Mouse (Mus musculus) neural tube, embryonic 11.5 days (tissue): ENCODE data around the gene Ppil1. TPM values are rescaled to one million over a fixed set of nuclear protein-coding genes. Genes with fewer than 3 reads are reported as not detected.
"Not testable (repeated sequence)": the region's sequence is repeated elsewhere in the genome, so short reads cannot be mapped to it uniquely, and the experiment has no call there.

Experiments used
- ATAC-seq: fragments of 200-750 bp; cut with Nextera tagmentation; 2 replicates; pipeline ENCODE4 v1.8.0; 2017; ENCODE audit warnings: moderate number of reproducible peaks, mild to moderate bottlenecking, moderate TSS enrichment, moderate library complexity; ENCODE audit not compliant: insufficient read depth, low FRiP score, low TSS enrichment
- DNase-seq: peaks from one replicate; pipeline ENCODE4 v3.0.0-alpha.2; 2015; ENCODE audit warnings: low spot score
- H3K27ac ChIP-seq: fragments of 300-500 bp; sonication (generic); 2 replicates; pipeline ENCODE4 v1.5.1; 2014; ENCODE audit warnings: low read depth, mild to moderate bottlenecking, low read length
- H3K27me3 ChIP-seq: fragments of 300-500 bp; sonication (generic); 2 replicates; pipeline ENCODE4 v1.6.1; 2014; ENCODE audit warnings: mild to moderate bottlenecking, low read length, mixed read lengths; ENCODE audit not compliant: control insufficient read depth, insufficient read depth
- H3K36me3 ChIP-seq: fragments of 300-500 bp; sonication (generic); 2 replicates; pipeline ENCODE4 v1.6.1; 2014; ENCODE audit warnings: mild to moderate bottlenecking, low read length, moderate library complexity, mixed read lengths; ENCODE audit not compliant: control insufficient read depth, insufficient read depth
- H3K4me1 ChIP-seq: fragments of 300-500 bp; sonication (generic); 2 replicates; pipeline ENCODE4 v1.6.1; 2014; ENCODE audit warnings: low read length, mixed read lengths; ENCODE audit not compliant: control insufficient read depth, insufficient read depth
- H3K4me2 ChIP-seq: fragments of 300-500 bp; sonication (generic); 2 replicates; pipeline ENCODE4 v1.6.1; 2014; ENCODE audit warnings: low read depth, mild to moderate bottlenecking, moderate library complexity
- H3K4me3 ChIP-seq: fragments of 300-500 bp; sonication (generic); 2 replicates; pipeline ENCODE4 v1.5.1; 2014; ENCODE audit warnings: low read depth, low read length
- H3K9ac ChIP-seq: fragments of 300-500 bp; sonication (generic); 2 replicates; pipeline ENCODE4 v1.6.1; 2014; ENCODE audit warnings: mild to moderate bottlenecking, low read length
- H3K9me3 ChIP-seq: fragments of 300-500 bp; sonication (generic); 2 replicates; pipeline ENCODE4 v1.6.1; 2016; ENCODE audit warnings: low read length; ENCODE audit not compliant: control insufficient read depth
- WGBS: fragments of 180-500 bp; shearing (Covaris S2); extraction: QIAGEN DNeasy Blood & Tissue Kit; methylation state at CpG from one replicate; pipeline ENCODE4 v1.1.7; 2014; 5-methylcytosine and 5-hydroxymethylcytosine counted together
- polyA plus RNA-seq: library from polyadenylated mRNA; unstranded; fragments of >200 nt; fragmentation: Nextera tagmentation; extraction: Ambion mirVana; gene quantifications from 2 replicates; pipeline ENCODE4 v1.2.1, GENCODE M21; 2014

Gene Ppil1
- polyA plus RNA-seq, 1 experiment from 2014 or later: 165 TPM

DNA sequence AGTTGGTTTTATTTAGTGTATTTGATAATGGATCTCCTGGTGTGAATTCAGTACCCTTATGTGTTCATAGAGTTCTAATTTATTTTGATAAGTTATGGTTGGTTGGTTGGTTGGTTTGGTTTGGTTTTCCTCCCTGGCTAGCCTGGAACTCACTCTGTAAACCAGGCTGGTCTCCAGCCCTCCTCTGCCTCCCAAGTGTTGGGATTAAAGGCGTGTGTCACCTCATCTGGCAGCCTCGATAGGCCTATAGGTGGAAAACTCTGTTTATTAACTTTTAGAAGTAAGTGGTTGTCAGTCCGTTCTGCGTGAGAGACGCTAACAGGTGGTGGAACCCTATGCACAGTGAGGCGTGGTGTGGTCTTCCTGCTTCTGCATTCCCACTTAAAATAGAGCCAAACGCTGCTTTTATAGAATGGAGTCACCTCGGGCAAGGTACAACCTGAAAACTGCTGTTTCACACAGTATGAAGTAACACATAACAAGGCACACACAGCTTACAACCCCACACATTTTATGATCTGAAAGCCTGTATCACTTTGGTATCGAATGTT lies 6.2 kb upstream of the Ppil1 start:
- ATAC-seq (no peak), DNase-seq (no peak)
- peaks cover 3% of the 10 kb centered on the region for H3K4me1 ChIP-seq
- no peak overlapping the region for H3K27ac ChIP-seq
- 90% methylated on average over 9 of the region's 9 CpGs for WGBS
- no peaks in the 10 kb centered on the region for H3K36me3 ChIP-seq
- no peak overlapping the region for H3K4me2 ChIP-seq
- H3K9ac ChIP-seq: no peak overlapping the region
- H3K4me3 ChIP-seq: no peak overlapping the region
- H3K9me3 ChIP-seq: no peaks in the 10 kb centered on the region
- H3K27me3 ChIP-seq: no peaks in the 10 kb centered on the region

GRCm38 (mm10) chr17:29269349-29269706 lies 5.3 kb upstream of the Ppil1 start:
- Histone ChIP-seq H3K4me1 (peaks cover 7% of the 10 kb centered on the region), H3K4me2 (peak overlapping the region; percentile 39), H3K36me3 (no peaks in the 10 kb centered on the region), H3K27me3 (no peaks in the 10 kb centered on the region), H3K9ac (peak overlapping the region; percentile 74), H3K27ac (no peak overlapping the region), H3K9me3 (no peaks in the 10 kb centered on the region), H3K4me3 (peak overlapping the region; percentile 61)
- no peak for ATAC-seq
- DNase-seq: no peak
- 27% methylated on average over 10 of the region's 10 CpGs for WGBS

DNA sequence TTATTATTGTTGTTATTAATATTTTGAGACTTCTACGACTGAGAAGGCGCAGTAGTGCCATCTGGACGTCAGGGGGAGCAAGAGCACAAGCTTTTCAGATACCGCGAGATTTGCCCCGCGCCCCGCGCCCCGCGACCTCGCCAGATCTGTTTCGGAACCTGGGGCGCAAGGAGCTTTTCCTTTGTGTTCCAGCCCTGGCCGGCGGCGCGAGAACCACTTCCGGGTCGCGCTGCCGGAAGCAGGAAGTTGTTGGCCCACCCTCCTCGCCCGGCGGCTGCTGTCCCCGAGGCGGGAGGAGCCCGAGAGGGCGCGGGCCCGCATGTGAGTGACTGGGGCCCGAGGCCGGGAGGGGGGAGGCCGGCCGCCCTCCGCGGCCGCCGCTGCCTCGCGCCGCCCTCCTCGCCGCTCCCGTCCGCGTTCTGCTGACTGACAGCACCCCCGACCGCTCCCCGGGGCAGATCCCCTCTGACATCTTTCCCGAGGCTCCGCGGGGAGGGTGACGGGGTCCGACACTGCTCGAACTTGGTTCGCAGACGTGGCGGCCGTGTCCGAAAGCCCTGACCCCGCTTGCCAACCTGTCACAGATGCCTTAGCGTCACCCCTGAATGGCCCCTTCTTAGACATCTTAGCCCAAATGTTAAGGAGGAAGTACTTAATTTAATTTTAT lies 4.8 kb upstream of the Ppil1 start, which contains the start of gene BC004004:
Gene BC004004, plus strand, starts transcription at position 107 of the 667 bp plus-strand sequence.
- peak; percentile 93 for ATAC-seq
- Histone ChIP-seq H3K9me3 (no peaks in the 10 kb centered on the region), H3K4me3 (peak within 1 kb of the TSS; percentile 61), H3K4me1 (peaks cover 9% of the 10 kb centered on the region), H3K4me2 (peak within 1 kb of the TSS; percentile 39), H3K27me3 (no peaks in the 10 kb centered on the region), H3K27ac (peak within 1 kb of the TSS; percentile 51; the same call in 1 of the 2 replicates), H3K9ac (peak within 1 kb of the TSS; percentile 74), H3K36me3 (no peaks in the 10 kb centered on the region)
- peak; percentile 98 for DNase-seq
- under 1% methylated on average over 58 of the region's 63 CpGs for WGBS

DNA sequence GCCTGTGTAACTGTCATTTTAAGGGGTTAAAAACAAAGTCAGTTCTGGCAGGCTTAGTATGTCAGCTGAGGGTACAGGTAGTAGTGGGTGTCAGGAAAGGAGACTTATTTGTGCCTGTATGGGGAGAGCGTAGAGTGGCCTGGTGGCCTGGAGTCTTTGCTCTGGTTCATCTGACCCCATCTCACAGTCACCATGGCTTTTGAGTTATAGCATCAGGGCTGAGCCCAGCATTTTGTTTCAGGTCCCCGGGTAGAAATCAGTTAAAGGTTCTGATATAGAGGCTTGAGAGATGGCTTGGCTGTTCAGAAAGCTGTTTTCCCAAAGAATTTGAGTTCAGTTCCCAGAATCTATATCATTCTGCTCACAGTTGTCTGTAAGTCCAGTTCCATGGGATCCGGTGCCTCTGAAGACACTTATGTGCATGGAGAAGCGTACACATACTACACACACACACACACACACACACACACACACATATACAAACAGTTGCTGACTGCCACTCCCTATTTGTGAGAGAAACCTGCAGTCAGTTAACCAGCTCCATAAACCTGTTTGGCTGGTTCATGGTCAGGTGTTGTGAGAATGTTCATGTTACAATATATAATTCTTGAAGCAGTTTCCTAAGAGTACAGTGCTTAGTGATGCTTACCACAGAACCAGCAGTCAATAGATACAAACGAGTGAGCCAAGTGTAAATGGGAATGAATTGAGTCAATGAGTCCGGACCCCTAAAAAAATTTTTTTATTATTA lies 4.1 kb upstream of the Ppil1 start:
- H3K27me3 ChIP-seq: no peaks in the 10 kb centered on the region

DNA sequence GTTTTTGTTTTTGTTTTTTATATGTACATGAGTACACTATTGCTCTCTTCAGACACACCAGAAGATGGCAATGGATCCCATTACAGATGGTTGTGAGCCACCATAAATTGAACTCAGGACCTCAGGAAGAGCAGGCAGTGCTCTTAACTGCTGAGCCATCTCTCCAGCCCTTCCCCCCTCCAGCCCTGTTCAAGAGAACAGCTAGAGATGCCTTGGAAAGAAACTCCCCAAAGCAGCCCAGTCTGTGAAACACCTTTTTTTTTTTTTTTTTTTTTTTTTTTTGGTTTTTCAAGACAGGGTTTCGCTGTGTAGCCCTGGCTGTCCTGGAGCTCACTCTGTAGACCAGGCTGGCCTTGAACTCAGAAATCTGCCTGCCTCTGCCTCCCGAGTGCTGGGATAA lies 3.1 kb upstream of the Ppil1 start:
- not testable (repeated sequence) for H3K9me3 ChIP-seq, H3K36me3 ChIP-seq, ATAC-seq, H3K27me3 ChIP-seq, H3K4me3 ChIP-seq, H3K27ac ChIP-seq, H3K4me2 ChIP-seq, H3K9ac ChIP-seq, DNase-seq
- H3K4me1 ChIP-seq: peaks cover 16% of the 10 kb centered on the region
- WGBS: 78% methylated on average over 2 of the region's 2 CpGs

More for the DNA sequence above, 4.1 kb upstream of the Ppil1 start:
- peak; percentile 35; the same call in 1 of the 2 replicates for ATAC-seq
- Histone ChIP-seq H3K9me3 (no peaks in the 10 kb centered on the region), H3K27ac (0 out of 2 replicates have a peak overlapping the region, but pooled peaks have one; percentile 29), H3K4me3 (no peak overlapping the region; the same call in 1 of the 2 replicates), H3K36me3 (no peaks in the 10 kb centered on the region), H3K4me2 (peak overlapping the region; percentile 10), H3K9ac (peak overlapping the region; percentile 44), H3K4me1 (peaks cover 11% of the 10 kb centered on the region)
- WGBS: 63% methylated on average over 6 of the region's 6 CpGs
- DNase-seq: no peak

GRCm38 (mm10) chr17:29264760-29265159 lies 774 bp upstream of the Ppil1 start:
- DNase-seq: no peak
- Histone ChIP-seq H3K27me3 (no peaks in the 10 kb centered on the region), H3K9ac (peak overlapping the region; percentile 78), H3K27ac (peak overlapping the region; percentile 94; the same call in 1 of the 2 replicates), H3K36me3 (0 out of 2 replicates have a peak, but pooled peaks cover 3% of the 10 kb centered on the region), H3K4me1 (peaks cover 14% of the 10 kb centered on the region), H3K4me3 (no peak overlapping the region; the same call in 1 of the 2 replicates), H3K4me2 (peak overlapping the region; percentile 69), H3K9me3 (no peaks in the 10 kb centered on the region)
- 90% methylated on average over 5 of the region's 5 CpGs for WGBS
- no peak for ATAC-seq

- peaks cover 13% of the 10 kb centered on the region for H3K4me1 ChIP-seq
- 1% methylated on average over 14 of the region's 14 CpGs for WGBS
- no peak for ATAC-seq
Observed at GRCm38 (mm10) chr17:29263417-29263816, 569 bp downstream of the Ppil1 start.

DNA sequence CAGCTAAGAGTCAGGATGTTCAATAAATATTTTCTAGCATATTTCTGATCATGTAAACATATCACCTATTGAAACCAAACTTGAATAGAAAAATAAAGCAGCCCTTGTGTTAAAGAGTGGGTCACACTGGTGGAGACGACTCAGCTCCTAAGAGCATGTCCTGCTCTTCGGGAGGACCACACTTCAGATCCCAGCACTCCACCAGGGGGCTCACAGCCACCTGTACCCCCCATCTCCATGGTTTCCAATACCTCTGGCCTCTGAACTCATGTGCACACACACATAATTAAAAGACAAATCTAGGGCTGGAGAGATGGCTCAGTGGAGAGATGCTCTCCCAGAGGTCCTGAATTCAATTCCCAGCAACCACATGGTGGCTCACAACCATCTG lies 1.7 kb downstream of the Ppil1 start:
- Histone ChIP-seq H3K36me3 (peaks cover 7% of the 10 kb centered on the region; the same call in 1 of the 2 replicates), H3K4me3 (no peak overlapping the region), H3K27ac (no peak overlapping the region), H3K4me2 (no peak overlapping the region; the same call in 1 of the 2 replicates), H3K9ac (no peak overlapping the region), H3K4me1 (peaks cover 13% of the 10 kb centered on the region), H3K9me3 (no peaks in the 10 kb centered on the region), H3K27me3 (no peaks in the 10 kb centered on the region)
- DNase-seq (no peak), ATAC-seq (no peak)
- WGBS: 69% methylated on average over 2 of the region's 2 CpGs

More at GRCm38 (mm10) chr17:29263417-29263816, 569 bp downstream of the Ppil1 start:
- Histone ChIP-seq H3K9ac (peak overlapping the region; percentile 78), H3K4me3 (peak overlapping the region; percentile 90), H3K36me3 (peaks cover 5% of the 10 kb centered on the region; the same call in 1 of the 2 replicates), H3K4me2 (peak overlapping the region; percentile 69), H3K27ac (peak overlapping the region; percentile 94), H3K9me3 (no peaks in the 10 kb centered on the region), H3K27me3 (no peaks in the 10 kb centered on the region)
- DNase-seq: no peak
